Mouse (Mus musculus): ENCODE results near the gene Cox6b1.
A peak's percentile ranks its signal among the peaks of the same experiment; 100 is the strongest.

Cox6b1 gene

DNA sequence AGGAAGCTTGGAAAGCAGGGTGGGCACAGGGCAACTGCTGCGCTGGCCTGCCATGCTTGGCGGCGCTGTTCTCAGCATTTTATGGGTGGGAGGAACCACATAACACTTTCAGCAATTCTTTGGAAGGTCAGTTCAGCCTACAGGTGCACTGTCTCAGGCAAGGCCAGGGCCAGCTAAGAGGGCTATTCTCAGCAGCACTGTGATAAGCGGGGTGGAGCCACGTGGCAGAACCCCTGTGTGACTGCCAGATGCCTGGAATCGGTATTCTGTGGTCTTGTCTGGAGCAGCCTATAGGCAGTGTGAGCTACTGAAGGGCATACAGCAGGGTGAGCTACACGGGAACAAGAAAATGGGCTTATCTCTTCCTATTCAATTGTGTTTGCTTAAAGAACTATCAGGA is 15.9 kb downstream of the Cox6b1 start:
- no peak for DNase-seq (ENCODE audit: low read depth, low spot score)

DNA sequence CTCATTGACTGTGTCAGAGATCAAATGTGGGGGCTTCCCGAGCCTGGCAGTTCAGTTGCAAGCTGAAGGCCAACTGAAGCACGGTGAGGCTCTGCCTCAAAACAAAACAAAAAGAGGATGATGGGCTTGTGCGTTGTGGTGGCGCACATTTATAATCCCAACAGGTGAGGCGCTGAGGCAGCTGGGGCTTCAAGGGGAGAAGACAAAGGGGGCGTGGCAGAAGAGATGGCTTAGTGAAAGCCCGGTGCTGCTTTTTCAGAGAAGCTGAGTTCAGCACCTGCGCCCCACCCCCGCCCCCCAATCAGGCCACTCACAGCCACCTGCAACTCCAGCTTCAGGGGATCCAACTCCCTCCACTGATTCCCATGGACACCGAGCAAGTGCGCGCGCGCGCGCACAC is 17.5 kb downstream of the Cox6b1 start:
- DNase-seq (ENCODE audit: low read depth, low spot score): no peak

DNA sequence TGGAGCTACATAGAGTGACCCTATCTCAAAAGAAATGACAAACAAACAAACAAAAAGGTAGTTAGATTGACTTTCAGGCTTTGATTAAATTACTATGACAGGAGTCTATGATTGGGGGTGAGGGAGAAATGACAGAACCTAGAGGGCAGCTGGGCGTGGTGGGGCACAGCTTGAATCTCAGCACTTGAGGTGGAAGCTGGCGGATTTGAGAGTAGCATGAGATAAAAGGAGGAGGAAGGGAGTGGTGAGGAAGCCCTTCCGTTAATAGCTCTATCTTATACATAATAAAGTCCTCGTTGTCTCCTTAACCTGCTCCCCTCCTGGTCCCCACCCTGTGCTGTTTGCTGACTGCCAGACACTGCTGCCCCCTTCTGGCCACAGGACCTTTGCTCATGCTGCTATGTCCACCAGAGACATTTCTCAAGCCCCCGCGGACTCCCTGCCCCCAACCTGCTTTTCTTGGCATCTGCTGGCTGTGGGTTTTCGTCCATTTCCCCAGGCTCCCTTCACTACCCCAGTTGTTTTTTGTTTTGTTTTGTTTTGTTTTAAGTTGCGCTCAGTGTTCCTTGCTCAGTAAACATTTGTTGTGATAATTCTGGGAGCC is 18.1 kb downstream of the Cox6b1 start:
- no peak for DNase-seq (ENCODE audit: low read depth, low spot score)

DNA sequence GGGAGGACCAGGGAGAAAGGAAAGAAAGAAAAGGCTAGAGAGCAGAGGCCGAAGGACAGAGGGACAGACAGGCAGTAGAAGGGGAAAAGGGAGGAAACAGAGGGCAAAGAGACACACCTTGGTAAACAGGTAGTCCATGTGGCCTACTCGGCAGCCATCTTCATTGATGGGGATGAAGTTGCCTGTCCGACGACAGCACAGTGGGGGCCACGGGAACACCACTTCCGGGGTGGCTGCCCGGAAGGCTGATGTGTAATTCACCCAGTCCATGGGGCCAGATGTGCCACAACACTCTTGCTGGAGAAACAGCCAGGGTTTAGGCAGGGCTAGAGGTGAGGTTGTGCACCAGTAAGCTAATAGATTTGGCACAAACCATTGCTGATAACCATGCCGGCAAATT is 21.0 kb downstream of the Cox6b1 start:
- no peak for DNase-seq (ENCODE audit: low read depth, low spot score)

DNA sequence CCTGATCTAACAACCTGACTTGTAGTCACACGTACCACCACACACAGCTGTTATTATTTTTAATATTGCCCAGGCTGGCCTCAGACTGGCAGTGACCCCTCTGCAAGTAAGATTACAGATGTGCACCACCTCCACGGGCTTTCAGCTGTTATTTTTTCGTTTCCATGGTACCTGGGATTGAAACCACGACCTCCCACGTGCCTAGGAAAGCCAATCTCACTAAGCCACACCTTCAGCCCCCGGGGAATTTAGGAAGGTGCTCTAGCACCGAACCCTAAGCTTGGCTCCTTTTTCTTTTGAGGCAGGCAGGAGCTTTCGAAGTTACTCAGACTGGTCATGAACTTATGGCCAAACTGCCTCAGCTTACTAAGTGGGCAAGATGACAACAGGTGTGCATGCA is 21.5 kb downstream of the Cox6b1 start:
- DNase-seq (ENCODE audit: low read depth, low spot score): no peak

DNA sequence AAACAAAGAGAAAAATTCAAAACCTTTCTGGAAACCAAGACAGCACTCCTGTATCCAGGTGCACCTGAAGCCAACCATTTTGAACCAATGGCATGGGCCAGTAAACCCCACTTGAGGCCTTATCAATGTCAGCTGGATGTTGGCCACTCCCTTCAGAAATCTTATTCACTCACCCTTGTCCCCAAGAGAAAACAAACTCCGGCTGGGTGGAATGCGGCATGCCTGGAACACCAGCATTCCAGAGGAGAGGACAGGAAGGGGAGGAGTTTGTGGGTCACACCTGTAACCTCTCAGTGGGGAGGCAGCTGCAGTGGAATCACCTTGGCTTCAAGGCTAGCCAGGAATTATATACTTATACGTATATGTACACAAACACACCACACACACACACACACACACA is 23.4 kb downstream of the Cox6b1 start:
- DNase-seq (ENCODE audit: low read depth, low spot score): no peak

DNA sequence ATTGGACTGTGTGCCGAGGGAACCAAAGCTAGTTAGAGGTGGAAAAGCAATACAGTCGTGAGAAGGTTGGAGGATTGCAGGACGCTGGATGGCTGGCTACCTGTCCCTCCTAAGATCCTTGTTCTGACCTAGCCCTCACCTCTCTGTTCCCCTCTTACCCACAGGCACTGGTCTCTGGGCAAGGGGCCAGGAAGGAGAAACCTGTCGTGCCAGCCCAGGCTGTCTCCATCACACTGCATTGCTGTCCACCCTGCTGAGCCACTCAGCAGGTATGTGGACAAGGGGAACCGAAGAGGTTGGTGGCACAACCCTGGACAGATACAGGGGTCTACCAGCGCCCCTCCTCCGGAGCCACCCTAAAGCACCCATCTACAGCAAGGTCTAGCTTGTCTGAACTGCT is 25.3 kb downstream of the Cox6b1 start:
- DNase-seq (ENCODE audit: low read depth, low spot score): no peak

DNA sequence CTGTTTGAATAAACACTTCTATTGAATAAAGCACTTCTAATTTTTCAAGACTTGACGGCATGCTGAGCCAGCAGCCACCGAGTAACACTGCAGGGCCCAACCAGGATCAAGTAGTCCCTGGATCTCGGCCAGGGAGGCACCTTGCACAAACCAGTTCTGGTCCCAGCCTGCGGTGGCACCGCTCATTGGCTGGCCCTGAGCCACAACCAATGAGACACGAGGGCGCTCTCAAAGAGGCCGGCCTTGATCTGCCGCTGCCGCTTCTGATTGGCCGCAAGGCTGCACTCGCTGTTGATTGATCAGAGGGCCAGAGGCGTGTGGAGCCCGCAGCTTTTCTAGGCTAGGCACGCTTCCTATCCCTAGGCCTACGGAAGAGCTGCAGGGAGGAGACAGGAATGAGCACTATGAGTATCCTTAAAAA is 26.0 kb downstream of the Cox6b1 start:
- DNase-seq (ENCODE audit: low read depth, low spot score): peak; percentile 87

DNA sequence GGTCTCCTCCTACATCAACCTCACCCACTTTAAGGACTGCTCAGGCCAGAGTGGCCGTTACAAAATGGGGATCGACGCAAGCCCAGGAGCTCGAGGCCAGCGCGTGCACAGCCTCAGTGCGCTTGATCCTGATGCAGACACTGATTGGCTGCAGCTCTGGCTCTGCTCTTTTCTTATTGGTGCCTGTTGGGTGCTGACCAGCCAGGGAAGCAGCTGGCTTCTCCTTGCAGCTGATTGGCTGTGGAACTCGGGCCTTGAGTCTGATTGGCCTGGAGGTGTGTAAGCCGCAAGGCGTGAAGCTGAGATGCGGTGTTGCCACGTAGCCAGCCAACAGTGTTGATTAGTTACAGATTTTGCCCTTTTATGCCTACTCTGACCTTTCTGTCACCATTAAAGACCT is 27.2 kb downstream of the Cox6b1 start, which contains the start of gene Zbtb32:
Zbtb32 (minus strand) TSS at position 124 of the 400 bp plus-strand sequence.
- DNase-seq (ENCODE audit: low read depth, low spot score): no peak

DNA sequence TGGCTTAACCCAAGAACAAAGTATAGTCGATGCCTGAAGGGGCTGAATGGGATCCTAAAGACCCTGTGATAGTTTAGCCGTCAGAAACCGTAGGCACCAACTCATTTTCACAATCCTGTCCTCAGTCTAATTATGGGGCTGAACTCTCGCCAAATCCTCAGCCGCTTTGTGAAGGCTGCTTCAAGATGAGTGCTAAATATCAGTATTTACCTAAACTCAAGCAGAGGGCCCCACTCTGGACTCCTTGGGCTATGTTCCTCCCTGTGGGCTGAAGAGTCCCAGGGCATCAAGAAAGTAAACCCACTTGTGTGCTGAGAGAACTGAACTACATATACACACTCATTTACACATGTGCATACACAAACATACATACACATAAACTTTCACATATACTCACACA is 29.1 kb downstream of the Cox6b1 start:
- no peak for DNase-seq (ENCODE audit: low read depth, low spot score)

DNA sequence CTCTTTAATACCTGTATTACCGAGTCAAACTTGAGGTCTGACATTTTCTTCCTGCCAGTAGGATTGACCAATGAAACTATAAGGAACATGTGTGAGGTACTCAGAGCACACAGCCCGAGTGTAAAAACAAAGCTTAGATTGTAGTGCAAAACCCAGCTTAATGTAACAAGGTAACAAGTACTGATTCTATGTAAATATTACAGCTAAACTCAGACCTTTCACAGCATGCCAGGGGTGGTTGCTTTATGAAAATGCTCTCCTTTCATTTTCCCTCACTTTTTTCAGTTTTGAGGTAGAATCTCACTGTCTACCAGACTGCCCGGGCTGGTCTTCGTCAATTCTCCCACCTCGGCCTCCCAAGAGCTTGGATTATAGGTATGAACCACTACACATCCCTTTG is 29.9 kb downstream of the Cox6b1 start:
- no peak for DNase-seq (ENCODE audit: low read depth, low spot score)

DNA sequence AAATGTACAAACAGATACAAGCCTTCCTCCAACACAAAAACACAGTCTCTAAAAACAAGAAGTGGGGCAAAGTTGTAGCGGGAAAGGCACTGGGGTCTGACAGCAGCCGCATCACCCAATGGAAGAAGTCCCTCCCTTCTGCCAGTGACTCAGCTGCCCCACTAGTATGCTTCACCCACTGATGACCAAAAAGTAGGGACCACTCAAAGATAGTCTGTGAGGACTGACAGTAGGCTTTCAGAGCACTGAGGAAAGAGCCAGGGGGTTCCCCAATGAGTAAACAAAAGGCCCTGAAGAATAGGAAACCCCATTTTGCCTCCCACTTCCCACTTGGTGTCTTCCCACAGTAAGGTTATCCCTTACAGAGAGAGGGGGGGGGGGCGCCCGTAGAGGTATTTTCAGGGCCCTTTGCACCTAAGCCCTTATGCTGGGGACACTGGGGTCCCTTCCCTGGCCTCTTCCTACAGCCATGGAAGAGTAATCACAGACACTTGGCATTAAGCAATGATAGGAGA is 31.4 kb downstream of the Cox6b1 start:
- DNase-seq (ENCODE audit: low read depth, low spot score): no peak

DNA sequence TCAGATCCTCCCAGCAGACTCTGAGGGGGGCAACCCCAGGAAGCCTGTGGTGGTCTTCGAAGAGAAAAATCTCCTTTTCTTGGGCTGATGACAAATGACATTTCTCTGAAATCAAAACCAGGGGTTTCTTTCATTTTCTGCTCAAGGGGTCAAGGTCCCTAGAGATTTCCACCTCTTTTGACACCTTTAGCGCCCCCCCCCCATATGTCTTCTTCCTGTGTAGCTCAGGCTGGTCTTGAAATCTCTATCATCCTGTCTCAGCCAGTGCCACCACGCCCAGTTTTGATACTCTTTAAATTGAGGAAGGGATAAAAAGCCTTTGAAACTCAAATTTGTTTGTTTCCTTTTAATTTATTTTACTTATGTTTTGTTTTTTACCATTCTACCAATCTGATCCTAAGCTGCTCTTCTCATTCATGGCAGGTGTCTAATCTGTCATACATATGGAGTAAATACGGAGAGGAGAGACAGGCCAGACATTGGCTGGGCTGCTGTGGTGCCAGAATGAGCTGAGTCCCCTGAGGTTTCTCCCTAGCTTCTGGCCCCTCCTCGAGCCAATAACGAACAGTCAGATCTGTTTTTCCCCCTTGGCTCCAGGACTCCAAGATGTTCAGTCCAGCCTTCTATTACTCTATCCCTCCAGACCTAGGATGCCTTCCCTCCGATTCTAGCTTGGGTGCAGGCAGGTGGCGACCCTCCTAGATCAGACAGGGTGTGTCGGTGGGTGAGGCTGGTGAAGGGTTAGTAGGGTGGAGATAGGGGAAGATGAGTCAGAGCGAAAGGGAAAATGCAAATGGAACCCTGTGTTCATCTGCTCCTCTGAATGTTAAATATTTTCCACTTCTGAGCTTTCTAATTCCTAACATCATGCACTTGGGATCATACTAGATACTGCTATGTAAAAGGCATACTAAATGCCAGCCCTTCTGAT is 32.1 kb downstream of the Cox6b1 start:
- DNase-seq (ENCODE audit: low read depth, low spot score): no peak

DNA sequence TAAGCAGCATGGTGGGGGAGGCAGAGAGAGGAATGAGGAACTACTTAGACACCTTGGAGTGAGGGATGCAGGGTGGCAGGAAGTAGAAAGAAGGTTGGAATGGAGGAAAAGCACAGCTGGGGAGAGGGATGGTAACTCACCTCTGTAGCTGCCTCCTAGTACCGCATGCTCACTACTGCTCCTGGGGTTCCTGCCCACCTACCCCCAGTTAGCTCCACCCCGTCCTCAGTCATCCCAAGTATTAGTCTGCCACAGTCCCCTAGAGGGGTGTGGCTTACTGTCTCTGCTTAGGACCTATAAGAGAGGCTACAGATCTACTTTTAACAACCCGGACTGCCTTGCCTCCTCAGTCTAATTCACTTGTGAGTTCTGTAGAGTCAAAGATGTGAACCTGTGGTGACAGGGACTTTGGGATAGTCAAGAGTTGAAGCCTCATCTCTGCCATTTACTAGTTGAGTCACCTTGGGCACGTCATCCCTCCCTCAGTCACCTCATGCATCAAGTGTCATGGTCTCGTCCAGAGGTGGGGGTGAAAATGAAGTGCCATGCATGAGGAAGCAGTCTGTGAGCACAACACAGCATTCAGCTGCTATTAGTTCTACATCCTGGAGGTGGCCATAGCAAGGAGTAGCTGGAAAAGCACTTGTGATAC is 33.1 kb downstream of the Cox6b1 start:
- no peak for DNase-seq (ENCODE audit: low read depth, low spot score)

DNA sequence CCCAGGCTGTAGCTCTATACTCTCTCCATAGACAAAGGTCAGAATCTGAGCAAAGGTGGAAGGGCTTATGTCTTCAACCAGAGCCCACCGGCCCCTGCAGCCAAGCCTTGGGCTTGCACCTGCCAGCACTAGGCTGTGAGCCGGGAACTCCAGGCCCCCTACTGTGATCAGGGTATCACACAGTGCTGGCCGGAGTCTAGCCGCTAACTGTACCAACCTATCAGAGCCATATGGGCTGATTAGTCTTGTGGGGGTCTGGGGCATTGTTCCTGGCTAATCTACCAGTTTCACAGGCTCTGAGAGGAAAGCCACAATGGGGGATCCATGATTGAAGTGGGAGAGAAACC is 34.4 kb downstream of the Cox6b1 start:
- DNase-seq (ENCODE audit: low read depth, low spot score): no peak

DNA sequence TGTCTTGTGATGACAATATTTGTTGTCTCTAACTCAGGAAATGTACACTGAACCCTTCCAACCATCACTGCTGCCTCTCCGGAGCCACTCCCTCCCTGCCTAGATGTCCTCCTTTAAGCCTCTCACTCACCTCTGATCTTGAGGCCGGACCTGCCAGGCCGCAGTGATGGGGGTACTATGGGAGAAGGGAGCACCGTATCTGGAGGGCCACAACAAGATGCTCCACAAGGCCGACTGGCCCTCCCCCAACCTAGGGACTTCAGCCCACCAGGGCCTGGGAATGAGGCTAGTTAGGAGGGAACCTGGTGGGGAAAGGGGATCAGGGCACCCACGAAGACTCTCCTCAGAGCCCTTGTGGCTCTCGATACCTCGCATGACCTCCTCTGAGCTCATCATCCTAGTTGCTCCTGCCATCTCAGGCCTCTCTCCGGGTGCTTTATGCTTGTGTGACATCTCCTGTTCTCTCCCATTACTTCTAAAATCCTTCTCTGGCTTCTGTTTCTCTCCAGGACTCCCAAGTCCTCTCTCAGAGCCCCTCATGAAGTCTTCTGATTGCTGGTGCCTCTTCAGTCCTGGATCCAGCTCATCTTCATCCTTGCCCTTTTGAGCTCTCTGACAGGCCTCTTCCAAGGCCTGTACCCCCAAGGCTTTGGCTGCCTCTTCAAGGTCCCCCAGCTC is 34.9 kb downstream of the Cox6b1 start:
- DNase-seq (ENCODE audit: low read depth, low spot score): no peak

DNA sequence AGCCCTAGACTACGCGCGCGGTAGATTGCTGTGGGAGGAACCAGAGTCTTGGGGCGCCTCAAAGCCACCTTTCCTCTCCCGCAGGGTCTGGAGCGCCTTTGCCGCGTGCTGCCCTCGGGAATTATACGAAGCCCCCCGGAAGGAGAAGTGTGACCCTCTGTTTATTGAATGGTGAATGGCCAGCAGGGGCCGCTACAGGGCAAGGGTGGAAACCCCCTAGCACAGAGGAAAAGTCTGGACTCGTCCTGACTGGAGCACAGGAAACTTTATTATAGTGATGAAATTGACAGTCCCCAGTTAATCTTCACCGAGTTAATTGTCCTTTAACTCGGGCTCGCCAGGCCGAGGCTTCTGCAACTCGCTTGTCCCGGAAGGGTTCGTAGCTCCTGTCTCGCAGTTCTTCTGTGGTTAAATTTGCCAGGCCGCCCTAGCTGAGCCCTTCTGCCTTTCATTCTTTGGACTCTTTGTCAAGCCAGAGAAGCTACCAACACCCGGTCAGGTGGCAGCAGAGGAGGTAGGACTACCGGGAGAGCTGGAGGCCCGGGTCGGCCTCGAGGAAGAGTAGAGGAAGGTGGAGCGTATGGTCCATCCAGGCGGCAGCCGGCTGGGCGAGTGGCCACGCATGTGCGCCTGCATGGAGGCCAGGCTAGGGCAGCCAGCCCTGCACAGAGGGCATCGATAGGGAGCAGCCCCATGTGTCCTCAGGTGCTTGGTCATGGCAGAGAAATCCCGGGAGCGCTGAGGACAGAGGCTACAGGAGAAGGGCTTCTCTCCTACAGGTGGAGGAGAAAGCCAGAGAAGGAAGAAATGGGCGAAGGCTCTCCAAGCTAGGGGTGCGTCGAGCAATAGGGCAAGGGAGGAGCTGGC is 36.3 kb downstream of the Cox6b1 start:
- DNase-seq (ENCODE audit: low read depth, low spot score): peak; percentile 43

DNA sequence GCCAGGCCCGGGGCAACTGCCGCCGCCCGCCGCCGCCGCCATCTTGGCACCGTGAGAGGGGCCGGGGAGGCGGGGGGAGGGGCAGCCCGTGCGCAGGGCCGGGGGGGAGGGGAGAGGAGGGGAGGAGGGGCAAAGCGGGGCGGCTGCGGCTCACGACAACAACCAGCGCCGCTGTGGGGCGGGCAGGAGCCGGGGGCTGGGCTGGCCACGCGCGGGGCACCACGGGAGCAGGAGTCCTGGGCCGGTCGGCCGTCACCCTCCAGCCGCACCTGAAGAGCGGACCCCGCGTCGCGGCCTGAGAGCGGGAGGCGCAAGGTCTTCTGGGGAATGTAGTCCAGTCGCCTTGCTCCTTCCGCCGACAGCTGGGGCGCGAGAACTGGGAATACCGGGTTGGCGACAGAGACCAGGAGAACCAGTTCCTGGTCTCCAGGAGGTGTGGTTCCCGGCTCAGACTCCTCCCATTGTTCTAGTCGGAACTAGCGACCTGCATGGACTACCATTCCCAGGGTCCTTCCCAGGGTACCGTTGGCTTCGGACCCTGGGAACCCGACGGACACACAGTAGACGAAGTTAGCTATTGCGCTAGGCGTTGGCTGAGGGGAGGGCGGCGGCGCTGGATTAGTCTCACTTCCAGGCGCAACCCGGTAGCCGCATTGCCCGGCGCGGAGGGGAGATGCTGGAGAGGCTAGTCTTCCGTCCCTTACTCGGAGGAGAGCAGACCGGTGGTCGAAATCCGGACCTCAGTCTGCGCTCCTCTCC is 37.1 kb downstream of the Cox6b1 start, which contains the start of gene Kmt2b:
Kmt2b (minus strand) TSS at position 51 of the 759 bp plus-strand sequence.
- DNase-seq (ENCODE audit: low read depth, low spot score): peak; percentile 97

DNA sequence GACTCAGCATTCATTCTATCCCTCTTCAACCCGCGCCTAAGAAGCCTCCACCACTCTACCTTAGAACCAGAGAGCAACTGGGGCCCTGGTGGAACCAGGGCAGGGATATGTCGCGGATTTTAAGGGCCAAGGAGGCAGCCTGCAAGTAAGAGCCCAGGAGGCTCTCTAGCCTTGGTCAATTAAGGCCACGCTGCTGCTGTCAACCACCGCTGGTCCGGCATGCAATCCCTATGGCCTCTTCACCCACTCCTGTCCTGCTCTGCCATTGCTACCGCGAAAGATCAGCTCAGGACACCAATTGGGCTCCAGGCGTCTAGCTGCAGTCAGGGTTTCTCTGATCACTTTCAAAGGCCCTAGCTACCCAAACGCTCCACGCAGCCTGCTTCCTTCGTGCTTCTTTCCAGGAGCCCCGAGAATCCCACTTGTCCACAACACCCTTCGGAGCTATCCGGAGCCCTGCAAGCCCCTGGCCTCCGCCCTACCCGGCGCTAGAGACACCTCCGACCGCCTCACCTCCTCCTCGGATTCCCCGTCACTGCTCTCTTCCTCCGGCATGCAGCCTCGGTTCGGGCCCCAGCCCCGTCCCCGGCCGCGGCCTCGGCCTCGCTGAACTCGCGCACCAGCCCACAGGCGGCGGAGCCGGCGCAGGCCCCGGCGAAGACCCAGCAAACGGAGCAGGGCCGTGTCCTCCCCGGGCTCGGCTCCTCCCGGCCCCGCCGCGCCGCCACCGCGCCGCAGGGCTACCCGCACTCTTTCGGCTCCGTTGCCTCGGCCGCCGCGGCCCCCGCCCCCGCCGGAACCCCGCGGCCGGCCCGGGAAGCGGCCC is 37.9 kb downstream of the Cox6b1 start:
- DNase-seq (ENCODE audit: low read depth, low spot score): no peak
